Mouse (Mus musculus): ENCODE data around the gene C7.

Gene C7

DNA sequence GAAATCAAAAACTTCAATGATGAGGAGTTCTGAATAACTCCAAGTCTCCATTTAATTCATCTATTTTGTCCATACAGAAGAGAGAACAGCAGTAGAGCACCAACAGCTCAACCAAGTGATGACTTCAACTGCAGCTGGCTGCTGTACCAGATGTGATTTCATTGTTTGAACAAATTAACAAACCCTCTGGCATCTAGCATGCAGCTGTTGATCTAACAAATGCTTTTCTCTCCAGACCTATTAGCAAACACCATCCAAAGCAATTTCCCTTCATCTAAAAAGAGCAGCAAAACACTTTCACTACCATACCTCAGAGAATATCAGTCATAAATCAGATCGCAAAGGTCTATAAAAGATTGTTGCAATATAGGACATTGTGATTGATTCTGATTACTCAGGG, 90.2 kb downstream of the C7 start:
- no peak for DNase-seq
